Mouse (Mus musculus): ENCODE results near the gene Farp1. TPM values are rescaled to one million over a fixed set of nuclear protein-coding genes. Genes with fewer than 3 reads are reported as not detected.

Gene Farp1
- polyA plus RNA-seq, 1 experiment from 2014 or later, result 25.0 TPM

- no peak overlapping the region for H3K9ac ChIP-seq
- H3K4me1 ChIP-seq, result peaks cover 6% of the 10 kb centered on the region
- whole genome bisulfite sequencing, result 74% methylated on average over 3 of the region's 3 CpGs
- no peak overlapping the region for H3K4me2 ChIP-seq
- no peak for ATAC-seq (ENCODE audit: borderline replicate concordance, extremely low read depth, low FRiP score, low TSS enrichment)
- no peaks in the 10 kb centered on the region for H3K27me3 ChIP-seq
- no peak overlapping the region for H3K4me3 ChIP-seq
- H3K27ac ChIP-seq, result no peak overlapping the region
- H3K9me3 ChIP-seq, result no peaks in the 10 kb centered on the region
- H3K36me3 ChIP-seq, result no peaks in the 10 kb centered on the region
These were observed 274.9 kb downstream of the Farp1 start for GRCm38 (mm10) chr14:121309909-121310308.

DNA sequence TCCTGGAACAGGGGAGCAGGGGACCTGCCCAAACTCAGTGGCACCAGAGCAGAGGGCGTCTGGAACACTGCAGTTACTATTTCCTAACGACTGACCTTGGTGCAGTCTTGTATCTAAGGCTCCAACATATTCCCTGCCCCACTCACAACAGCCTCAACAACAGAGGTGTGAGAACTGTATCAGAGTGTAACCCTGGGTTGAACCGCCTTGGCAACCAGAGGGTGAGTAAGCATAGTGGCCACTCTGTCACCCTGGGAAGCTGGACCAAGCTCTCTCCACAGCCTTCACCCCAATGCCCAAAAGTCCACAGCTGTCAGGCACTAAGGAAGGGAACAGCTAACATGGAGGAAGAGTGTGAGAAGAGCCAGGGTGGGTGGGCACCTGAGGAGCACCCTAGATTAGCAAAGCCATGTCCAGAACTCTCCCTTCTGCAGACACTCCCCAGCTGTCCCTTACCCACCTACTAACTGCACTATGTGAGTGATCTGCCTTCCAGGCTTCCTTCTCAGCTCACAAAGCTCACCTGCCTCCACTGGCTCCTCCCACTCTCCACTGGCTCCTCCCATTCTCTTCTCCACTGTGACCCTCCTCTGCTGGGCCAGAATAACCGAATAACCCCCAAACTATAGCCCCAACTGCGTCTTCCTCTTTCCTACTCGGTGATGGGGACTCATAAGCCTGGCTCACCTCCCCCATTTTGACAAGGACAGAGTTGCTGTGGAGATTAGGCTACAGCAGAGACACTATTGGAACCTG, 275.5 kb downstream of the Farp1 start:
- no peak; the same call in 1 of the 2 replicates for ATAC-seq (ENCODE audit: borderline replicate concordance, extremely low read depth, low FRiP score, low TSS enrichment)
- Histone ChIP-seq H3K4me2 (no peak overlapping the region), H3K36me3 (no peaks in the 10 kb centered on the region), H3K9ac (no peak overlapping the region), H3K27me3 (no peaks in the 10 kb centered on the region), H3K4me1 (peaks cover 12% of the 10 kb centered on the region), H3K9me3 (no peaks in the 10 kb centered on the region), H3K27ac (no peak overlapping the region), H3K4me3 (no peak overlapping the region)
- WGBS, result 70% methylated on average over 6 of the region's 6 CpGs

DNA sequence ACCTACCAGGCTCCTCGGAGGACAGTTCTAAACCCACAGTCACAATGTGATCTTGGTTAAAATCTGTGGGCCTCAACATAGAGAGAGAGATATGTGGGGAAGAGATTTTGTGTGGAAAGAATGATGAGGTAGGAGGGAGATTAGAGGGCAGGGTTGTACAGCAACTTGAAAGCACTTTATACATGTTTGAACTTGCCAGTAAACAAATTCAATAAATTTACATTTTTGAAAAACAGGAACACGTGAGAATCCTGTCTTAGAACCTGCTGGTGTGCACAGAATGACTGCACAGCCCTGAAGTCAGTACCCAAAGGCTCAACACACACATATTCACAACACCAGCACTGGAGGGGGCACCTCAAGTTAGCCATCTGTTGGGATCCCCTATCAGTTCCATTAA, 276.1 kb downstream of the Farp1 start:
- H3K36me3 ChIP-seq, result no peaks in the 10 kb centered on the region
- ATAC-seq (ENCODE audit: borderline replicate concordance, extremely low read depth, low FRiP score, low TSS enrichment), result no peak
- no peak overlapping the region for H3K9ac ChIP-seq
- H3K27me3 ChIP-seq, result no peaks in the 10 kb centered on the region
- no peak overlapping the region for H3K4me3 ChIP-seq
- H3K4me1 ChIP-seq, result peaks cover 15% of the 10 kb centered on the region
- no peak overlapping the region for H3K27ac ChIP-seq
- H3K4me2 ChIP-seq, result no peak overlapping the region
- 55% methylated on average over 2 of the region's 2 CpGs for WGBS
- no peaks in the 10 kb centered on the region for H3K9me3 ChIP-seq

DNA sequence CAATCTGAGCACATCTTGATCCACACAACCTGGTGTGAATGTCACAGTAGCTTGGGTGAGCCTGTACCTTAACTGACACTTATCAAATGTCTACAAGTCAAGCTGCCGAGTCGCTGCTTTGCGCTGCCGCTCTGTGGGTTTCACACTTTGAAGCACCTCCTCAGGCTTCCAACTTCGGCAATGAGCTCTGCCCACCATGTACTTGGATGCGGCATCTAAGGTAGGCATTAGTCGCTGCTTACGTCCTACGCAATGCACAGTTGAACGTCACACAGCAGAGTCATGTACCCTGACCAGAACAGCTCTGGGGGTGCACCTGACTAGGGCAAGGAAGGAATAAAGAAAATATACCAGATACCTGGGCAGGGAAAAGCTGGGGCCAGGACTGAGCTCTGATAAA, 278.3 kb downstream of the Farp1 start:
- Histone ChIP-seq H3K36me3 (no peaks in the 10 kb centered on the region), H3K9ac (no peak overlapping the region), H3K27ac (no peak overlapping the region), H3K4me3 (no peak overlapping the region), H3K27me3 (no peaks in the 10 kb centered on the region), H3K9me3 (no peaks in the 10 kb centered on the region), H3K4me1 (peaks cover 31% of the 10 kb centered on the region), H3K4me2 (no peak overlapping the region)
- no peak for ATAC-seq (ENCODE audit: borderline replicate concordance, extremely low read depth, low FRiP score, low TSS enrichment)
- 89% methylated on average over 10 of the region's 10 CpGs for WGBS

DNA sequence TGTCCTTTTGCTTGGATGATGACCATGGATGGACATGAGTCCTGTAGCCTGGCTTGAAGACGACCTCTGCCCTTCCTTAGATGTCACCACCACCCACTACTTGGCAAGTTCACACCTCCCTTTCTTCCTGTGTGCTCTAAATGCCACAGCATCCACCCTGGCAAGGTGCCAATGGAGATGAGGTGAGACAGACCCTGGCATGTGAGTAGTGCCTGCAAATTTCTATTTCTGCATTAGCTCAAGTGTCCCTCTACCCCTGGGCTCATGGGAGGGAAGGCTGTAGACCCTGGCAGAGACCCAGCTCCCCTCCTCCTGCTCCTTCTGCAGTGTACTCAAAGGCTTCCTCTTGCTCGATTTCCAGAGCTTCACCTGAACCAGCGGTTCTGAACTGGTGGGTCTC, 279.9 kb downstream of the Farp1 start:
- ATAC-seq (ENCODE audit: borderline replicate concordance, extremely low read depth, low FRiP score, low TSS enrichment), result no peak; the same call in 1 of the 2 replicates
- Histone ChIP-seq H3K9me3 (no peaks in the 10 kb centered on the region), H3K4me1 (peaks cover 35% of the 10 kb centered on the region), H3K9ac (no peak overlapping the region), H3K4me2 (no peak overlapping the region), H3K27me3 (no peaks in the 10 kb centered on the region), H3K4me3 (no peak overlapping the region), H3K36me3 (no peaks in the 10 kb centered on the region), H3K27ac (no peak overlapping the region)
- WGBS, result 55% methylated on average over 3 of the region's 3 CpGs

- Histone ChIP-seq H3K27me3 (no peaks in the 10 kb centered on the region), H3K4me1 (peaks cover 35% of the 10 kb centered on the region), H3K9ac (no peak overlapping the region), H3K4me2 (no peak overlapping the region), H3K4me3 (no peak overlapping the region), H3K9me3 (no peaks in the 10 kb centered on the region), H3K27ac (no peak overlapping the region), H3K36me3 (no peaks in the 10 kb centered on the region)
- ATAC-seq (ENCODE audit: borderline replicate concordance, extremely low read depth, low FRiP score, low TSS enrichment), result no peak
- WGBS, result 76% methylated on average over 5 of the region's 5 CpGs
These were observed 281.1 kb downstream of the Farp1 start for GRCm38 (mm10) chr14:121316136-121316535.

GRCm38 (mm10) chr14:121316631-121317311, 281.8 kb downstream of the Farp1 start:
- H3K27me3 ChIP-seq, result no peaks in the 10 kb centered on the region
- H3K36me3 ChIP-seq, result no peaks in the 10 kb centered on the region
- WGBS, result 47% methylated on average over 13 of the region's 13 CpGs
- H3K4me3 ChIP-seq, result no peak overlapping the region
- H3K9ac ChIP-seq, result no peak overlapping the region
- peaks cover 35% of the 10 kb centered on the region for H3K4me1 ChIP-seq
- ATAC-seq (ENCODE audit: borderline replicate concordance, extremely low read depth, low FRiP score, low TSS enrichment), result peak; percentile 20; the same call in 1 of the 2 replicates
- H3K4me2 ChIP-seq, result no peak overlapping the region
- no peak overlapping the region for H3K27ac ChIP-seq
- no peaks in the 10 kb centered on the region for H3K9me3 ChIP-seq

GRCm38 (mm10) chr14:121317312-121317671, 282.3 kb downstream of the Farp1 start:
- H3K27me3 ChIP-seq, result no peaks in the 10 kb centered on the region
- no peak overlapping the region for H3K4me2 ChIP-seq
- no peak overlapping the region for H3K27ac ChIP-seq
- no peaks in the 10 kb centered on the region for H3K36me3 ChIP-seq
- H3K9me3 ChIP-seq, result no peaks in the 10 kb centered on the region
- no peak overlapping the region for H3K9ac ChIP-seq
- ATAC-seq (ENCODE audit: borderline replicate concordance, extremely low read depth, low FRiP score, low TSS enrichment), result peak; percentile 25; the same call in 1 of the 2 replicates
- no peak overlapping the region for H3K4me3 ChIP-seq
- 93% methylated on average over 3 of the region's 3 CpGs for WGBS
- H3K4me1 ChIP-seq, result peaks cover 35% of the 10 kb centered on the region

DNA sequence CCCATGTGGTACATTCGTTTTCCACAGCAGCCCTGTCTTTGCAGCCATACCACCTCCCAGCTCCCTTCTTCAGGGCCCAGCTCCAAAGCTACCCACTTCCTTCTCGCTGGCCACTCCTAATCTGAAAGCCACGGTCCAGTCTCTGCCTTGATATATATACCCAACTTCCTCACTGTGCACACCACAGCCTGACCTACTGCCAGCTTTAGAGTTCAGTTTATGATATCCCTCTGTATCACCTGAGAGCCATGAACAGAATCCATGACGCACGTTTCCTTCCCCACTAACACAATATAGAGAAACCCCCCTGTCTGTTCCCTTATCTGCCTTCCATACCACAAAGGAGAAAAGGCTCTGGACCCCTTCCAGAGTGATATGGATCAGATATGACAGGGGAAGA, 283.4 kb downstream of the Farp1 start:
- Histone ChIP-seq H3K4me3 (no peak overlapping the region), H3K9ac (no peak overlapping the region), H3K4me1 (peaks cover 35% of the 10 kb centered on the region), H3K27me3 (no peaks in the 10 kb centered on the region), H3K4me2 (no peak overlapping the region), H3K9me3 (no peaks in the 10 kb centered on the region), H3K36me3 (no peaks in the 10 kb centered on the region), H3K27ac (no peak overlapping the region)
- ATAC-seq (ENCODE audit: borderline replicate concordance, extremely low read depth, low FRiP score, low TSS enrichment), result no peak
- WGBS, result 62% methylated on average over 5 of the region's 5 CpGs

GRCm38 (mm10) chr14:121322150-121322549, 287.1 kb downstream of the Farp1 start:
- 88% methylated on average over 5 of the region's 5 CpGs for WGBS
- no peaks in the 10 kb centered on the region for H3K9me3 ChIP-seq
- no peak overlapping the region for H3K4me3 ChIP-seq
- no peak overlapping the region for H3K27ac ChIP-seq
- peaks cover 14% of the 10 kb centered on the region for H3K4me1 ChIP-seq
- no peaks in the 10 kb centered on the region for H3K36me3 ChIP-seq
- no peaks in the 10 kb centered on the region for H3K27me3 ChIP-seq
- H3K4me2 ChIP-seq, result no peak overlapping the region
- no peak for ATAC-seq (ENCODE audit: borderline replicate concordance, extremely low read depth, low FRiP score, low TSS enrichment)
- H3K9ac ChIP-seq, result no peak overlapping the region

GRCm38 (mm10) chr14:121322641-121323040, 287.6 kb downstream of the Farp1 start:
- WGBS, result 73% methylated on average over 7 of the region's 7 CpGs
- peaks cover 11% of the 10 kb centered on the region; the same call in 1 of the 2 replicates for H3K4me1 ChIP-seq
- no peak overlapping the region for H3K9ac ChIP-seq
- H3K4me2 ChIP-seq, result no peak overlapping the region
- H3K36me3 ChIP-seq, result no peaks in the 10 kb centered on the region
- H3K4me3 ChIP-seq, result no peak overlapping the region
- ATAC-seq (ENCODE audit: borderline replicate concordance, extremely low read depth, low FRiP score, low TSS enrichment), result no peak
- H3K27ac ChIP-seq, result no peak overlapping the region
- H3K27me3 ChIP-seq, result no peaks in the 10 kb centered on the region
- no peaks in the 10 kb centered on the region for H3K9me3 ChIP-seq

DNA sequence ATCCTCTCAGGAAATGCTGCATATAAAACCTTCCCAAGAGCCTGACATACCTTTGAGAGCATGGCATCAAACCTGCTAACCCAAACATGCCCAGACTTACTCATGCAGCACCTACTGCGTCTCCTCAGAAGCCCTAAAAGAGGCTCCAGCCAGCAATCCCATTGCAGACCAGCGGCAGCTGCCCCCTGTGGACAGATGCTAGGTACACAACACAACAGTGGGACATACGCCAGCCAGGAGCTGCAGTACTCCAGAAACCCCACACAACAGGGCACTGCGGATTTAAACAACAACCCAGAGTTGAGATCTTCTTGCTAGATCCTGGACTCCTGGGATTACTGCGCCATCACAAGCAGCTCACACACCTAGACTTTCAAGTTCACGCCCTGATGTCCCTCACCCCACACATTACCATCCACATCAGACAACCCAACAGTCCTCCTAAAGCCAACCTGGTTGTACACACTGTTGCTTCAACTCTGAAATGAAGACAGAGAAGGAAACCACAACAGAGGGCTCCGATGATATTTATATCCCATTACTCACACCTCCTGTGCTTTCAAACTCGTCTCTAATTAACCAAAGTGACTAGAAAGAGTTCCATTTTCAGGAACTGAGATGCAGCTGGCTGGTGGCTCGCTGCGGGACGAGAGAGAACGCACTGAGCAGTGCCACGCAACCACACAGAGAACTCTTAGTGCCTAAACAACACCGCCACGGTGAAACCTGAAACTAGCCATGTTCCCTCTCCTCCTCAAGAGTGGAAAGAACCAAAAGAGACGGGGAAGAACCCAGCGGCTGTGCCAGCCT, 289.7 kb downstream of the Farp1 start:
- Histone ChIP-seq H3K27ac (no peak overlapping the region), H3K4me1 (peaks cover 4% of the 10 kb centered on the region; the same call in 1 of the 2 replicates), H3K27me3 (no peaks in the 10 kb centered on the region), H3K9ac (no peak overlapping the region), H3K36me3 (no peaks in the 10 kb centered on the region), H3K9me3 (no peaks in the 10 kb centered on the region), H3K4me2 (no peak overlapping the region), H3K4me3 (no peak overlapping the region)
- WGBS, result 74% methylated on average over 17 of the region's 17 CpGs
- no peak for ATAC-seq (ENCODE audit: borderline replicate concordance, extremely low read depth, low FRiP score, low TSS enrichment)

Data from lung, embryonic 15.5 days (tissue).